Mouse (Mus musculus): ENCODE results near the gene Lcn4. TPM values are rescaled to one million over a fixed set of nuclear protein-coding genes. Genes with fewer than 3 reads are reported as not detected.
A peak's percentile ranks its signal among the peaks of the same experiment; 100 is the strongest.
"Not testable (repeated sequence)": the region's sequence is repeated elsewhere in the genome, so short reads cannot be mapped to it uniquely, and the experiment has no call there.

The Lcn4 gene
- polyA plus RNA-seq (2015; fragmentation: Nextera tagmentation; extraction: Ambion mirVana): 0.14 TPM in 1 of 2 replicates, not detected in the other

- WGBS (ENCODE audit: insufficient replicate concordance): 81% methylated on average over 3 of the region's 3 CpGs
- Histone ChIP-seq H3K36me3 (replicated peaks; ENCODE audit: insufficient read depth, low read length) (no peaks in the 10 kb centered on the region), H3K27me3 (ENCODE audit: insufficient read depth, low read length) (no peaks in the 10 kb centered on the region), H3K4me2 (ENCODE audit: low read depth, low read length) (no peak within 1 kb of the TSS), H3K4me3 (ENCODE audit: low read depth, low read length) (no peak within 1 kb of the TSS), H3K27ac (ENCODE audit: low read depth) (no peak within 1 kb of the TSS), H3K9ac (replicated peaks) (no peak within 1 kb of the TSS), H3K4me1 (ENCODE audit: insufficient read depth) (no peaks in the 10 kb centered on the region), H3K9me3 (ENCODE audit: low read length) (no peaks in the 10 kb centered on the region)
- DNase-seq (no peak), ATAC-seq (no peak)
- no peak for TF ChIP-seq EP300 (IDR thresholded peaks at IDR 0.05; ENCODE audit: low read depth)
Observed at GRCm38 (mm10) chr2:26671182-26671581, at the start of gene Lcn4. Lcn4 (minus strand) TSS chr2:26671282.

DNA sequence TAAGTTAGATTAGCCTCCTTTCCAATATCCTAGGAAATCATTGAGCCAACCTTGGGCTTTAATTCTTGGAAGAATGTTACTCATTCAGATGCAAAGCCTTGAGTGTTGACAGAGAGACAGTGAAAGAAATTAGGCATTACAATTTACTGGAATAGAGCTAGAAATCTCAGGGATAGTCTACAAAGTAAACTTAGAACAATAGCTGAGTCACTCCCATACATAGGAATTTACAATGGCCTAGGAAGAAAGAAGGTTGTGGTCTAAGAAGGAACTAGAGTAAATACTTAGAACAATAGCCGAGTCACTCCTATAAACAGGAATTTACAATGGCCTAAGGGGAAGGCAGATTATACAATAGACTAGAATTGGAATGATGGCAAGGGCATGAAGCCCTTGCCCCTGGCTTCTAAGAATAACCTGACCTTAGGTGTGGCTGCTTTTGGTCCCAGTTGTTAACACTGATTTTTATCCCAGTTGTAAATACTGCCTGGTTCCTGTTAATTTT lies 15.1 kb upstream of the Lcn4 start:
- H3K27me3 ChIP-seq (ENCODE audit: insufficient read depth, low read length): no peaks in the 10 kb centered on the region
- no peak for TF ChIP-seq EP300 (IDR thresholded peaks at IDR 0.05; ENCODE audit: low read depth)
- TF ChIP-seq CTCF (IDR thresholded peaks at IDR 0.05; ENCODE audit: low read depth): no peak
- H3K36me3 ChIP-seq (replicated peaks; ENCODE audit: insufficient read depth, low read length): no peaks in the 10 kb centered on the region
- WGBS (ENCODE audit: insufficient replicate concordance): 50% methylated on average over 1 of the region's 1 CpGs
- no peaks in the 10 kb centered on the region for H3K4me1 ChIP-seq (ENCODE audit: insufficient read depth)
- no peaks in the 10 kb centered on the region for H3K9me3 ChIP-seq (ENCODE audit: low read length)
- no peak overlapping the region for H3K9ac ChIP-seq (replicated peaks)
- no peak overlapping the region for H3K4me2 ChIP-seq (ENCODE audit: low read depth, low read length)
- DNase-seq: no peak
- no peak for ATAC-seq
- no peak overlapping the region for H3K4me3 ChIP-seq (ENCODE audit: low read depth, low read length)
- H3K27ac ChIP-seq (ENCODE audit: low read depth): no peak overlapping the region

GRCm38 (mm10) chr2:26668746-26669145 lies 2.3 kb downstream of the Lcn4 start:
- no peak overlapping the region for H3K27ac ChIP-seq (ENCODE audit: low read depth)
- no peaks in the 10 kb centered on the region for H3K4me1 ChIP-seq (ENCODE audit: insufficient read depth)
- H3K4me2 ChIP-seq (ENCODE audit: low read depth, low read length): no peak overlapping the region
- H3K27me3 ChIP-seq (ENCODE audit: insufficient read depth, low read length): no peaks in the 10 kb centered on the region
- TF ChIP-seq CTCF (IDR thresholded peaks at IDR 0.05; ENCODE audit: low read depth) (no peak), EP300 (IDR thresholded peaks at IDR 0.05; ENCODE audit: low read depth) (no peak)
- no peaks in the 10 kb centered on the region for H3K9me3 ChIP-seq (ENCODE audit: low read length)
- H3K4me3 ChIP-seq (ENCODE audit: low read depth, low read length): no peak overlapping the region
- ATAC-seq: no peak
- H3K9ac ChIP-seq (replicated peaks): no peak overlapping the region
- no peak for DNase-seq
- H3K36me3 ChIP-seq (replicated peaks; ENCODE audit: insufficient read depth, low read length): no peaks in the 10 kb centered on the region

DNA sequence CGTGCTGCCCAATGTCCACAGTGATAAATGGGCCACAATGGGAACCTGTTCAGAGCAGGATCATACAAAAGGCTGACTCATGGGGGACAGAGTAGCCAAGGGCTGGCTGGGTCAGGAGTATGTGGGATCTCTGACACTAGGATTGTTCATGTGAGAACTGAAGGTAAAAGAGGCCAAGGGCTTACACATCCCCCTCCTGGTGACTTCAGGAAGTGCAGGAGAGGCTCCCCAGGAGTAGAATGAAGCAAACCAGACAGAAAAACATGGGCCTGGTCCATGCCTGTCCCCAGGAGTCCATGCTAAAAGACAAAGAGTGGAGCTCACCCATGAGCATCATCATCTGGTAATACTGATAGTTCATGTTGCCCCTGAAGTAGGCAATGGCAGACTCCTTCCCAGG lies 7.5 kb downstream of the Lcn4 start:
- not testable (repeated sequence) for H3K27ac ChIP-seq (ENCODE audit: low read depth); H3K9me3 ChIP-seq (ENCODE audit: low read length); H3K4me1 ChIP-seq (ENCODE audit: insufficient read depth); H3K4me3 ChIP-seq (ENCODE audit: low read depth, low read length); H3K9ac ChIP-seq (replicated peaks); H3K4me2 ChIP-seq (ENCODE audit: low read depth, low read length); H3K36me3 ChIP-seq (replicated peaks; ENCODE audit: insufficient read depth, low read length); H3K27me3 ChIP-seq (ENCODE audit: insufficient read depth, low read length)
- ATAC-seq: peak; percentile 44; the same call in 1 of the 2 replicates
- peak; percentile 72 for TF ChIP-seq CTCF (IDR thresholded peaks at IDR 0.05; ENCODE audit: low read depth)
- 73% methylated on average over 1 of the region's 1 CpGs for WGBS (ENCODE audit: insufficient replicate concordance)
- DNase-seq: peak; percentile 68

GRCm38 (mm10) chr2:26663112-26663511 lies 8.0 kb downstream of the Lcn4 start:
- no peak overlapping the region for H3K4me2 ChIP-seq (ENCODE audit: low read depth, low read length)
- ATAC-seq (peak; percentile 65), DNase-seq (no peak)
- no peaks in the 10 kb centered on the region for H3K9me3 ChIP-seq (ENCODE audit: low read length)
- H3K4me1 ChIP-seq (ENCODE audit: insufficient read depth): no peaks in the 10 kb centered on the region
- WGBS (ENCODE audit: insufficient replicate concordance): 46% methylated on average over 10 of the region's 10 CpGs
- H3K36me3 ChIP-seq (replicated peaks; ENCODE audit: insufficient read depth, low read length): no peaks in the 10 kb centered on the region
- H3K27me3 ChIP-seq (ENCODE audit: insufficient read depth, low read length): 0 out of 2 replicates have a peak, but pooled peaks cover 6% of the 10 kb centered on the region
- H3K9ac ChIP-seq (replicated peaks): no peak overlapping the region
- no peak overlapping the region for H3K27ac ChIP-seq (ENCODE audit: low read depth)
- no peak for TF ChIP-seq CTCF (IDR thresholded peaks at IDR 0.05; ENCODE audit: low read depth)
- TF ChIP-seq EP300 (IDR thresholded peaks at IDR 0.05; ENCODE audit: low read depth): no peak
- H3K4me3 ChIP-seq (ENCODE audit: low read depth, low read length): no peak overlapping the region

GRCm38 (mm10) chr2:26662509-26662882 lies 8.6 kb downstream of the Lcn4 start:
- Histone ChIP-seq H3K9ac (replicated peaks) (no peak overlapping the region), H3K27me3 (ENCODE audit: insufficient read depth, low read length) (0 out of 2 replicates have a peak, but pooled peaks cover 6% of the 10 kb centered on the region), H3K36me3 (replicated peaks; ENCODE audit: insufficient read depth, low read length) (no peaks in the 10 kb centered on the region), H3K9me3 (ENCODE audit: low read length) (no peaks in the 10 kb centered on the region), H3K27ac (ENCODE audit: low read depth) (no peak overlapping the region), H3K4me2 (ENCODE audit: low read depth, low read length) (no peak overlapping the region), H3K4me1 (ENCODE audit: insufficient read depth) (no peaks in the 10 kb centered on the region), H3K4me3 (ENCODE audit: low read depth, low read length) (no peak overlapping the region)
- 70% methylated on average over 13 of the region's 13 CpGs for WGBS (ENCODE audit: insufficient replicate concordance)
- no peak for TF ChIP-seq CTCF (IDR thresholded peaks at IDR 0.05; ENCODE audit: low read depth)
- TF ChIP-seq EP300 (IDR thresholded peaks at IDR 0.05; ENCODE audit: low read depth): no peak
- no peak for DNase-seq
- ATAC-seq: no peak

Data from liver, postnatal 0 days (tissue).